Mouse (Mus musculus) telencephalon, adult 2 months (tissue): Measurements from ENCODE around the gene Gnptab.
"Not testable (repeated sequence)": the region's sequence is repeated elsewhere in the genome, so short reads cannot be mapped to it uniquely, and the experiment has no call there.

Experiments used
- DNase-seq: peaks from one replicate; pipeline ENCODE4 v3.0.0-alpha.2; 2011; ENCODE audit warnings: low read depth, low spot score

Gene Gnptab

GRCm38 (mm10) chr10:88379013-88379885 lies at the start of gene Gnptab, which contains the start of gene Dram1:
Gene Gnptab (plus strand): TSS chr10:88379132.
Gene Dram1 (minus strand): TSS chr10:88379080.
- DNase-seq = peak; percentile 50

- DNase-seq = peak; percentile 8
These were observed 48.2 kb upstream of the Gnptab start for GRCm38 (mm10) chr10:88330695-88331094.

- DNase-seq = no peak
These were observed 38.3 kb upstream of the Gnptab start for GRCm38 (mm10) chr10:88340660-88341059.

- no peak for DNase-seq
These were observed 37.6 kb upstream of the Gnptab start for GRCm38 (mm10) chr10:88341368-88341767.

GRCm38 (mm10) chr10:88345899-88346401 lies 33.0 kb upstream of the Gnptab start:
- no peak for DNase-seq

GRCm38 (mm10) chr10:88346454-88347245 lies 32.3 kb upstream of the Gnptab start:
- DNase-seq = no peak

GRCm38 (mm10) chr10:88349800-88350199 lies 29.1 kb upstream of the Gnptab start:
- DNase-seq = no peak

- DNase-seq = no peak
These were observed 28.2 kb upstream of the Gnptab start for GRCm38 (mm10) chr10:88350687-88351086.

GRCm38 (mm10) chr10:88351411-88352103 lies 27.4 kb upstream of the Gnptab start:
- no peak for DNase-seq

GRCm38 (mm10) chr10:88352549-88352948 lies 26.4 kb upstream of the Gnptab start:
- no peak for DNase-seq

- no peak for DNase-seq
These were observed 24.3 kb upstream of the Gnptab start for GRCm38 (mm10) chr10:88354599-88354998.

- no peak for DNase-seq
These were observed 22.6 kb upstream of the Gnptab start for GRCm38 (mm10) chr10:88356114-88356982.

GRCm38 (mm10) chr10:88356983-88357559 lies 21.9 kb upstream of the Gnptab start:
- no peak for DNase-seq

- DNase-seq = no peak
These were observed 16.7 kb upstream of the Gnptab start for GRCm38 (mm10) chr10:88362218-88362617.

GRCm38 (mm10) chr10:88364221-88364620 lies 14.7 kb upstream of the Gnptab start:
- no peak for DNase-seq

GRCm38 (mm10) chr10:88369233-88369632 lies 9.7 kb upstream of the Gnptab start:
- no peak for DNase-seq

GRCm38 (mm10) chr10:88371793-88372192 lies 7.1 kb upstream of the Gnptab start:
- DNase-seq = no peak

- no peak for DNase-seq
These were observed 6.5 kb upstream of the Gnptab start for GRCm38 (mm10) chr10:88372436-88372835.

GRCm38 (mm10) chr10:88372945-88373344 lies 6.0 kb upstream of the Gnptab start:
- DNase-seq = not testable (repeated sequence)

GRCm38 (mm10) chr10:88374984-88375383 lies 3.9 kb upstream of the Gnptab start:
- DNase-seq = no peak
